Comparison of ENCODE assay signal across 27 mouse cellular contexts in genomic region chr11:68467962-68468612, GRCm38 (mm10). TPM values are rescaled to one million over a fixed set of nuclear protein-coding genes. Genes with fewer than 3 reads are reported as not detected.
DNase-seq lines count a peak whose midpoint lies in the region; ATAC-seq lines count a peak whose summit lies in the region.
"Had no signal": no experiment of that assay in that cellular context is flagged by ENCODE, and none has a peak within 500 bp of the region (broad histone marks: within the 10 kb centered on the region; RNA-seq: fewer than 3 reads in every experiment).

No protein-coding gene starts in this region.

- no peaks in the 10 kb centered on the region for H3K36me3 ChIP-seq in forebrain, embryonic 14.5 days (ENCODE audit: control insufficient read depth, insufficient read depth, low read length)
- no peaks in the 10 kb centered on the region for H3K36me3 ChIP-seq in forebrain, embryonic 11.5 days (ENCODE audit: control insufficient read depth, insufficient read depth, low read length)
- H3K36me3 ChIP-seq in macrophage (ENCODE audit: inconsistent target) = peaks cover 23% of the 10 kb centered on the region; the same call in 1 of the 2 replicates
- H3K36me3 ChIP-seq in kidney, embryonic 15.5 days = no peaks in the 10 kb centered on the region
- H3K36me3 ChIP-seq in limb, embryonic 10.5 days = no peaks in the 10 kb centered on the region
- H3K36me3 ChIP-seq: forebrain, embryonic 12.5 days; heart, embryonic 12.5 days; limb, embryonic 12.5 days; midbrain, embryonic 10.5 days had no signal

- no peak overlapping the region for H3K4me3 ChIP-seq in forebrain, embryonic 14.5 days (ENCODE audit: low read depth, low read length)
- H3K4me3 ChIP-seq in forebrain, embryonic 11.5 days (ENCODE audit: low read depth, low read length) = no peak overlapping the region
- no peak overlapping the region for H3K4me3 ChIP-seq in macrophage (ENCODE audit: inconsistent target)
- H3K4me3 ChIP-seq in kidney, embryonic 15.5 days (replicated peaks) = no peak overlapping the region
- H3K4me3 ChIP-seq in limb, embryonic 10.5 days = no peak overlapping the region
- H3K4me3 ChIP-seq: forebrain, embryonic 12.5 days; heart, embryonic 12.5 days; layer of hippocampus, adult 2 months; limb, embryonic 12.5 days; midbrain, embryonic 10.5 days had no signal

- no peak overlapping the region for H3K4me2 ChIP-seq in forebrain, embryonic 14.5 days (ENCODE audit: low read length)
- H3K4me2 ChIP-seq in forebrain, embryonic 11.5 days (ENCODE audit: low read depth, low read length, severe bottlenecking) = no peak overlapping the region
- no peak overlapping the region for H3K4me2 ChIP-seq in kidney, embryonic 15.5 days
- H3K4me2 ChIP-seq: forebrain, embryonic 12.5 days; heart, embryonic 12.5 days; hindbrain, embryonic 14.5 days; limb, embryonic 12.5 days; liver, embryonic 11.5 days had no signal

- ATAC-seq in forebrain, embryonic 14.5 days = no peak
- no peak for ATAC-seq in forebrain, embryonic 11.5 days (replicated peaks; ENCODE audit: low FRiP score)
- ATAC-seq in kidney, embryonic 15.5 days (replicated peaks; ENCODE audit: low FRiP score) = no peak
- ATAC-seq: activated CD4-positive, CD25-positive, alpha-beta regulatory T cell, adult 4 months; CD4-positive, CD25-positive, alpha-beta regulatory T cell, adult 4 months; inflammation-experienced regulatory T-cells, adult 6 months; liver, postnatal 0 days; lung, postnatal 0 days; midbrain, embryonic 16.5 days had no signal

- WGBS in forebrain, embryonic 14.5 days = 58% methylated on average over 9 of the region's 9 CpGs
- WGBS in forebrain, embryonic 11.5 days = 65% methylated on average over 9 of the region's 9 CpGs
- 40% methylated on average over 9 of the region's 9 CpGs for WGBS in macrophage (ENCODE audit: missing documents)
- 63% methylated on average over 9 of the region's 9 CpGs for WGBS in kidney, embryonic 15.5 days
- 86% methylated on average over 9 of the region's 9 CpGs for WGBS in limb, embryonic 10.5 days

- H3K9ac ChIP-seq in forebrain, embryonic 14.5 days (ENCODE audit: low read length) = no peak overlapping the region
- H3K9ac ChIP-seq in forebrain, embryonic 11.5 days (ENCODE audit: low read length) = no peak overlapping the region
- H3K9ac ChIP-seq in kidney, embryonic 15.5 days = no peak overlapping the region
- H3K9ac ChIP-seq: forebrain, embryonic 12.5 days; heart, embryonic 12.5 days; hindbrain, embryonic 14.5 days; limb, embryonic 12.5 days; liver, postnatal 0 days had no signal

- no peaks in the 10 kb centered on the region for H3K4me1 ChIP-seq in forebrain, embryonic 14.5 days (ENCODE audit: control insufficient read depth, insufficient read depth, low read length)
- H3K4me1 ChIP-seq in forebrain, embryonic 11.5 days (replicated peaks; ENCODE audit: control insufficient read depth, insufficient read depth, low read length) = no peaks in the 10 kb centered on the region
- no peaks in the 10 kb centered on the region for H3K4me1 ChIP-seq in kidney, embryonic 15.5 days
- no peaks in the 10 kb centered on the region for H3K4me1 ChIP-seq in limb, embryonic 10.5 days
- H3K4me1 ChIP-seq: forebrain, embryonic 12.5 days; heart, embryonic 12.5 days; limb, embryonic 12.5 days had no signal

- no peak overlapping the region for H3K27ac ChIP-seq in forebrain, embryonic 14.5 days (ENCODE audit: low read depth, low read length)
- no peak overlapping the region for H3K27ac ChIP-seq in forebrain, embryonic 11.5 days (ENCODE audit: low read depth, low read length)
- H3K27ac ChIP-seq in macrophage = peak overlapping the region; percentile 92
- no peak overlapping the region for H3K27ac ChIP-seq in kidney, embryonic 15.5 days
- H3K27ac ChIP-seq in limb, embryonic 10.5 days = no peak overlapping the region
- H3K27ac ChIP-seq: forebrain, embryonic 12.5 days; hindbrain, embryonic 14.5 days; layer of hippocampus, adult 2 months; limb, embryonic 12.5 days; midbrain, embryonic 10.5 days had no signal

- H3K27me3 ChIP-seq in forebrain, embryonic 14.5 days (replicated peaks; ENCODE audit: control insufficient read depth, insufficient read depth, low read length) = no peaks in the 10 kb centered on the region
- H3K27me3 ChIP-seq in forebrain, embryonic 11.5 days (ENCODE audit: control insufficient read depth, insufficient read depth, low read length) = no peaks in the 10 kb centered on the region
- H3K27me3 ChIP-seq in kidney, embryonic 15.5 days = no peaks in the 10 kb centered on the region
- no peaks in the 10 kb centered on the region for H3K27me3 ChIP-seq in limb, embryonic 10.5 days (ENCODE audit: low read depth, poor library complexity, severe bottlenecking)
- H3K27me3 ChIP-seq: forebrain, embryonic 12.5 days had no signal

- H3K79me2 ChIP-seq in macrophage (ENCODE audit: inconsistent target) = peaks cover 99% of the 10 kb centered on the region

- H3K9me3 ChIP-seq in forebrain, embryonic 14.5 days (replicated peaks; ENCODE audit: control insufficient read depth, low read length) = no peaks in the 10 kb centered on the region
- H3K9me3 ChIP-seq in forebrain, embryonic 11.5 days (ENCODE audit: control insufficient read depth, low read length) = no peaks in the 10 kb centered on the region
- no peaks in the 10 kb centered on the region for H3K9me3 ChIP-seq in kidney, embryonic 15.5 days (replicated peaks)
- no peaks in the 10 kb centered on the region for H3K9me3 ChIP-seq in limb, embryonic 10.5 days (replicated peaks)
- H3K9me3 ChIP-seq: forebrain, embryonic 12.5 days; heart, embryonic 12.5 days; limb, embryonic 12.5 days; midbrain, embryonic 10.5 days had no signal

- peak; percentile 4 for DNase-seq in forebrain, embryonic 14.5 days (ENCODE audit: low spot score)
- DNase-seq in forebrain, embryonic 11.5 days (ENCODE audit: low spot score) = no peak
- DNase-seq in 416B (ENCODE audit: low read depth) (peak; percentile 31), NIH3T3 (ENCODE audit: low read depth) (peak; percentile 70)
- DNase-seq in limb, embryonic 10.5 days (ENCODE audit: low spot score) = no peak
- DNase-seq: cerebellum, adult 9-10 months; heart, postnatal 14 days; kidney, adult 8-10 months; kidney, postnatal 14 days; liver, postnatal 0 days; right cerebral cortex, adult 18-20 months; right cerebral cortex, postnatal 4 days; thymus, postnatal 14 days had no signal

RNA-seq across cellular contexts. Expression of gene Pik3r6, which starts 34.7 kb away (rescaled TPM):
- polyA plus RNA-seq in forebrain, embryonic 14.5 days (2014; fragmentation: Nextera tagmentation; extraction: Ambion mirVana) = 1.3 and 1.4 TPM in 2 replicates
- polyA plus RNA-seq in forebrain, embryonic 11.5 days (2014; fragmentation: Nextera tagmentation; extraction: Ambion mirVana) = 1.6 and 1.9 TPM in 2 replicates
- 100 to 1,000 TPM in 15 of 26 experiments, 10 to 100 TPM in 11; 40.3 to 163 (median 108) TPM for total RNA-seq in macrophage (2018; cell fraction: chromatin; rRNA removed)
- 10 to 100 TPM in 19 of 26 experiments, 1 to 10 TPM in 7; 6.1 to 19.6 (median 11.9) TPM for total RNA-seq in macrophage (2018; cell fraction: cytosol; rRNA removed)
- total RNA-seq in macrophage (2018; cell fraction: nucleus; rRNA removed) = 100 to 1,000 TPM in 1 of 26 experiments, 10 to 100 TPM in 25; 23.2 to 107 (median 61.3) TPM
- polyA plus RNA-seq in macrophage (2018) = 6.7 to 17.9 TPM (median 11.0 TPM) in 3 replicates
- 4.4 and 5.6 TPM in 2 replicates for polyA plus RNA-seq in kidney, embryonic 15.5 days (2015; fragmentation: Nextera tagmentation; extraction: Ambion mirVana)
- polyA plus RNA-seq in limb, embryonic 10.5 days (2016; fragmentation: Nextera tagmentation; extraction: Ambion mirVana) = 1.9 and 2.7 TPM in 2 replicates
- polyA plus RNA-seq: activated CD4-positive, CD25-positive, alpha-beta regulatory T cell, adult 4 months; CD4-positive, CD25-positive, alpha-beta regulatory T cell, adult 4 months; inflammation-experienced regulatory T-cells, adult 6 months had no signal

RNA-seq across cellular contexts. Expression of gene Pik3r5, which starts 36.2 kb away (rescaled TPM):
- 0.11 and 0.20 TPM in 2 replicates for polyA plus RNA-seq in forebrain, embryonic 14.5 days (2014; fragmentation: Nextera tagmentation; extraction: Ambion mirVana)
- polyA plus RNA-seq in forebrain, embryonic 11.5 days (2014; fragmentation: Nextera tagmentation; extraction: Ambion mirVana) = 0.81 and 1.2 TPM in 2 replicates
- total RNA-seq in macrophage (2018; cell fraction: chromatin; rRNA removed) = 1,000 to 10,000 TPM in 12 of 26 experiments, 100 to 1,000 TPM in 14; 297 to 1,526 (median 884) TPM
- total RNA-seq in macrophage (2018; cell fraction: cytosol; rRNA removed) = 100 to 1,000 TPM; 121 to 414 (median 184) TPM
- total RNA-seq in macrophage (2018; cell fraction: nucleus; rRNA removed) = 1,000 to 10,000 TPM in 4 of 26 experiments, 100 to 1,000 TPM in 22; 237 to 1,268 (median 592) TPM
- polyA plus RNA-seq in macrophage (2018) = 65.4 to 120 TPM (median 103 TPM) in 3 replicates
- 0.57 and 0.68 TPM in 2 replicates for polyA plus RNA-seq in kidney, embryonic 15.5 days (2015; fragmentation: Nextera tagmentation; extraction: Ambion mirVana)
- polyA plus RNA-seq in limb, embryonic 10.5 days (2016; fragmentation: Nextera tagmentation; extraction: Ambion mirVana) = 1.3 and 1.5 TPM in 2 replicates

Comparison
In these comparisons a context has a peak if more than half of its experiments do, and no peak if none do; other contexts are left out.
1. DNase-seq: peak in forebrain, embryonic 14.5 days (single experiment), 416B (single experiment) and NIH3T3 (single experiment); none in forebrain, embryonic 11.5 days (single experiment) and limb, embryonic 10.5 days (single experiment).
2. RNA of gene Pik3r5, which starts 36.2 kb away (polyA plus RNA-seq): 65.4 to 120 TPM in macrophage; 1.3 to 1.5 TPM in limb, embryonic 10.5 days, 0.81 to 1.2 TPM in forebrain, embryonic 11.5 days, 0.57 to 0.68 TPM in kidney, embryonic 15.5 days and 0.11 to 0.20 TPM in forebrain, embryonic 14.5 days; every median in the first group is over 10 times any median in the second.